Mouse (Mus musculus): ENCODE results near the gene Crtc3. TPM values are rescaled to one million over a fixed set of nuclear protein-coding genes. Genes with fewer than 3 reads are reported as not detected.

The Crtc3 gene
- 10 to 100 TPM; 10.2 to 10.3 TPM for total RNA-seq (2021)
- long read RNA-seq, experiment 1, full-length matches to known transcripts, result 1 of 4 reads
- long read RNA-seq, experiment 1, partial matches to known transcripts, result 0 of 4 reads
- long read RNA-seq, experiment 1, other reads (novel, unspliced or antisense), result 3 of 4 reads
- long read RNA-seq, experiment 2, full-length matches to known transcripts, result 1 of 3 reads
- long read RNA-seq, experiment 2, partial matches to known transcripts, result 0 of 3 reads
- long read RNA-seq, experiment 2, other reads (novel, unspliced or antisense), result 2 of 3 reads

- peak; percentile 64 to 70 for DNase-seq
- intact Hi-C loops (cut with DNase I), result loop anchor here (5.0 kb wide), 1 partner anchor 46 kb away; no protein-coding TSS in a partner anchor
These were observed at the start of gene Crtc3 for GRCm38 (mm10) chr7:80688556-80689220. Gene Crtc3 (minus strand): TSS chr7:80688877.

- no peak for DNase-seq
- intact Hi-C loops (cut with DNase I), result no loop called here
These were observed 47.5 kb upstream of the Crtc3 start for GRCm38 (mm10) chr7:80736199-80736598.

- no peak for DNase-seq
- intact Hi-C loops (cut with DNase I), result no loop called here
These were observed 44.3 kb upstream of the Crtc3 start for GRCm38 (mm10) chr7:80732986-80733385.

GRCm38 (mm10) chr7:80729662-80730061 is 41.0 kb upstream of the Crtc3 start:
- intact Hi-C loops (cut with DNase I), result loop anchor here (1.0 kb wide), 1 partner anchor 120 kb away; no protein-coding TSS in a partner anchor
- peak; percentile 43 to 59 for DNase-seq

- intact Hi-C loops (cut with DNase I), result no loop called here
These were observed 32.4 kb upstream of the Crtc3 start for GRCm38 (mm10) chr7:80721041-80721440.

GRCm38 (mm10) chr7:80719582-80719981 is 30.9 kb upstream of the Crtc3 start:
- intact Hi-C loops (cut with DNase I), result loop anchor here (10.0 kb wide), 1 partner anchor 335 kb away; the partner anchor contains the start of gene Fes

More at GRCm38 (mm10) chr7:80721041-80721440, 32.4 kb upstream of the Crtc3 start:
- DNase-seq, result no peak

GRCm38 (mm10) chr7:80719038-80719437 is 30.4 kb upstream of the Crtc3 start:
- intact Hi-C loops (cut with DNase I), result loop anchor here (10.0 kb wide), 1 partner anchor 334 kb away; the partner anchor contains the start of gene Fes

More at GRCm38 (mm10) chr7:80719582-80719981, 30.9 kb upstream of the Crtc3 start:
- DNase-seq, result no peak

GRCm38 (mm10) chr7:80718471-80718870 is 29.8 kb upstream of the Crtc3 start:
- DNase-seq, result no peak
- intact Hi-C loops (cut with DNase I), result loop anchor here (10.0 kb wide), 1 partner anchor 334 kb away; the partner anchor contains the start of gene Fes

More at GRCm38 (mm10) chr7:80719038-80719437, 30.4 kb upstream of the Crtc3 start:
- DNase-seq, result no peak

GRCm38 (mm10) chr7:80716758-80717157 is 28.1 kb upstream of the Crtc3 start:
- intact Hi-C loops (cut with DNase I), result loop anchor here (10.0 kb wide), 1 partner anchor 332 kb away; the partner anchor contains the start of gene Fes
- DNase-seq, result no peak

- no peak for DNase-seq
- intact Hi-C loops (cut with DNase I), result loop anchor here (10.0 kb wide), 1 partner anchor 331 kb away; the partner anchor contains the start of gene Fes
These were observed 26.6 kb upstream of the Crtc3 start for GRCm38 (mm10) chr7:80715306-80715705.

- intact Hi-C loops (cut with DNase I), result loop anchor here (10.0 kb wide), 1 partner anchor 327 kb away; the partner anchor contains the start of gene Fes
- no peak for DNase-seq
These were observed 22.8 kb upstream of the Crtc3 start for GRCm38 (mm10) chr7:80711496-80711895.

GRCm38 (mm10) chr7:80710333-80710732 is 21.7 kb upstream of the Crtc3 start:
- DNase-seq, result no peak
- intact Hi-C loops (cut with DNase I), result loop anchor here (10.0 kb wide), 1 partner anchor 326 kb away; the partner anchor contains the start of gene Fes

- no peak for DNase-seq
- intact Hi-C loops (cut with DNase I), result no loop called here
These were observed 15.4 kb upstream of the Crtc3 start for GRCm38 (mm10) chr7:80704066-80704465.

GRCm38 (mm10) chr7:80702510-80702909 is 13.8 kb upstream of the Crtc3 start:
- intact Hi-C loops (cut with DNase I), result no loop called here
- DNase-seq, result no peak

- intact Hi-C loops (cut with DNase I), result no loop called here
- DNase-seq, result no peak
These were observed 11.0 kb upstream of the Crtc3 start for GRCm38 (mm10) chr7:80699709-80700108.

- intact Hi-C loops (cut with DNase I), result no loop called here
These were observed 10.3 kb upstream of the Crtc3 start for GRCm38 (mm10) chr7:80698940-80699339.

GRCm38 (mm10) chr7:80697859-80698258 is 9.2 kb upstream of the Crtc3 start:
- intact Hi-C loops (cut with DNase I), result no loop called here
- no peak for DNase-seq

More at GRCm38 (mm10) chr7:80698940-80699339, 10.3 kb upstream of the Crtc3 start:
- no peak for DNase-seq

GRCm38 (mm10) chr7:80696903-80697302 is 8.2 kb upstream of the Crtc3 start:
- intact Hi-C loops (cut with DNase I), result no loop called here
- no peak for DNase-seq

GRCm38 (mm10) chr7:80696334-80696733 is 7.7 kb upstream of the Crtc3 start:
- intact Hi-C loops (cut with DNase I), result no loop called here
- DNase-seq, result no peak

- intact Hi-C loops (cut with DNase I), result no loop called here
- no peak for DNase-seq
These were observed 3.8 kb upstream of the Crtc3 start for GRCm38 (mm10) chr7:80692472-80692871.

GRCm38 (mm10) chr7:80691131-80691530 is 2.5 kb upstream of the Crtc3 start:
- no peak for DNase-seq
- intact Hi-C loops (cut with DNase I), result no loop called here

Data from gastrocnemius, postnatal 36 days (tissue).